Mouse (Mus musculus) hindbrain, embryonic 14.5 days (tissue): ENCODE measurements around the gene Rhbdl2. TPM values are rescaled to one million over a fixed set of nuclear protein-coding genes. Genes with fewer than 3 reads are reported as not detected.

Experiments used
- ATAC-seq: fragments of 200-750 bp; cut with Nextera tagmentation; 2 replicates; pipeline ENCODE4 v1.8.0; 2017; ENCODE audit warnings: moderate number of reproducible peaks, mild to moderate bottlenecking, moderate TSS enrichment, moderate library complexity; ENCODE audit not compliant: low FRiP score
- DNase-seq: peaks from one replicate; pipeline ENCODE4 v3.0.0-alpha.2; 2015; ENCODE audit warnings: low spot score
- H3K27ac ChIP-seq: fragments of 300-500 bp; sonication (generic); 2 replicates; pipeline ENCODE4 v1.5.1; 2014; ENCODE audit warnings: mild to moderate bottlenecking, moderate library complexity
- H3K27me3 ChIP-seq: fragments of 300-500 bp; sonication (generic); 2 replicates; pipeline ENCODE4 v1.6.1; 2014; ENCODE audit warnings: mild to moderate bottlenecking, low read length, mixed read lengths; ENCODE audit not compliant: control insufficient read depth, insufficient read depth
- H3K36me3 ChIP-seq: fragments of 300-500 bp; sonication (generic); replicated peaks from 2 replicates; pipeline ENCODE4 v1.6.1; 2014; ENCODE audit not compliant: control insufficient read depth, insufficient read depth
- H3K4me1 ChIP-seq: fragments of 300-500 bp; sonication (generic); replicated peaks from 2 replicates; pipeline ENCODE4 v1.6.1; 2014; ENCODE audit warnings: antibody characterized with exemption, low read length, mixed read lengths; ENCODE audit not compliant: control insufficient read depth, insufficient read depth
- H3K4me2 ChIP-seq: fragments of 300-500 bp; sonication (generic); replicated peaks from 2 replicates; pipeline ENCODE4 v1.6.1; 2014; ENCODE audit warnings: mild to moderate bottlenecking, moderate library complexity
- H3K4me3 ChIP-seq: fragments of 300-500 bp; sonication (generic); replicated peaks from 2 replicates; pipeline ENCODE4 v1.5.1; 2014; ENCODE audit warnings: mild to moderate bottlenecking, low read length
- H3K9ac ChIP-seq: fragments of 300-500 bp; sonication (generic); 2 replicates; pipeline ENCODE4 v1.6.1; 2014
- H3K9me3 ChIP-seq: fragments of 300-500 bp; sonication (generic); 2 replicates; pipeline ENCODE4 v1.6.1; 2016; ENCODE audit warnings: low read length; ENCODE audit not compliant: control insufficient read depth
- WGBS: fragments of 180-500 bp; shearing (Covaris S2); extraction: QIAGEN DNeasy Blood & Tissue Kit; methylation state at CpG from one replicate; pipeline ENCODE4 v1.1.7; 2014; 5-methylcytosine and 5-hydroxymethylcytosine counted together
- polyA plus RNA-seq: library from polyadenylated mRNA; unstranded; fragments of >200 nt; fragmentation: Nextera tagmentation; extraction: Ambion mirVana; gene quantifications from 2 replicates; pipeline ENCODE4 v1.2.1, GENCODE M21; 2014

The Rhbdl2 gene
- polyA plus RNA-seq, result 0.90 and 1.2 TPM in 2 replicates

GRCm38 (mm10) chr4:123787191-123787985 lies at the start of gene Rhbdl2:
Gene Rhbdl2 (plus strand): TSS chr4:123787874.
- Histone ChIP-seq H3K9me3 (no peaks in the 10 kb centered on the region), H3K36me3 (no peaks in the 10 kb centered on the region), H3K27ac (no peak within 1 kb of the TSS), H3K4me2 (0 out of 2 replicates have a peak within 1 kb of the TSS, but pooled peaks have one; percentile 21), H3K9ac (no peak within 1 kb of the TSS), H3K27me3 (no peaks in the 10 kb centered on the region), H3K4me3 (no peak within 1 kb of the TSS), H3K4me1 (no peaks in the 10 kb centered on the region)
- DNase-seq (peak; percentile 52), ATAC-seq (peak; percentile 83; the same call in 1 of the 2 replicates)
- WGBS, result 41% methylated on average over 12 of the region's 12 CpGs

DNA sequence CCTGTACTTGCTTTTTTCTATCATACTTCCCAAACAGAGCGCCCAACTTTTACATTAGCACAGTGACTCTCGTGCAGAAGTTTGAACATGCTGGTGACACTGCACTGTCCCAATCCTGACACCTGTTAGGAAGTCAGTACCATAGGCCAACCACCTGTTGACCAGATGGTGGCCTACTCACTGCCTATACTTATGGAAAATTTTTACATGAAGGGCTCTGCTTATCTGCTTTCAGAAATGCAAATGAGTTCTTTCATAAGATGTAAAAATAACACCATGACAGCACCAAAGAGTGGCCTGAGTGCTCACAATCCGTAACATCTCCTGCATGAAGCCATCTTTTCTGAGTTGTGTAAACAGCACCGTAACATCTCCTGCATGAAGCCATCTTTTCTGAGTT lies 49.0 kb upstream of the Rhbdl2 start:
- DNase-seq (no peak), ATAC-seq (no peak)
- Histone ChIP-seq H3K4me3 (no peak overlapping the region), H3K9me3 (no peaks in the 10 kb centered on the region), H3K9ac (no peak overlapping the region), H3K36me3 (peaks cover 83% of the 10 kb centered on the region), H3K4me2 (no peak overlapping the region), H3K4me1 (no peaks in the 10 kb centered on the region), H3K27ac (no peak overlapping the region), H3K27me3 (no peaks in the 10 kb centered on the region)
- WGBS, result 97% methylated on average over 4 of the region's 4 CpGs

GRCm38 (mm10) chr4:123742891-123743290 lies 44.8 kb upstream of the Rhbdl2 start:
- no peak overlapping the region for H3K9ac ChIP-seq
- DNase-seq (no peak), ATAC-seq (no peak)
- H3K27me3 ChIP-seq, result no peaks in the 10 kb centered on the region
- H3K36me3 ChIP-seq, result peaks cover 52% of the 10 kb centered on the region
- no peak overlapping the region for H3K4me3 ChIP-seq
- H3K9me3 ChIP-seq, result no peaks in the 10 kb centered on the region
- peaks cover 11% of the 10 kb centered on the region; the same call in 1 of the 2 replicates for H3K4me1 ChIP-seq
- no peak overlapping the region for H3K27ac ChIP-seq
- H3K4me2 ChIP-seq, result no peak overlapping the region
- WGBS, result 97% methylated on average over 1 of the region's 1 CpGs

DNA sequence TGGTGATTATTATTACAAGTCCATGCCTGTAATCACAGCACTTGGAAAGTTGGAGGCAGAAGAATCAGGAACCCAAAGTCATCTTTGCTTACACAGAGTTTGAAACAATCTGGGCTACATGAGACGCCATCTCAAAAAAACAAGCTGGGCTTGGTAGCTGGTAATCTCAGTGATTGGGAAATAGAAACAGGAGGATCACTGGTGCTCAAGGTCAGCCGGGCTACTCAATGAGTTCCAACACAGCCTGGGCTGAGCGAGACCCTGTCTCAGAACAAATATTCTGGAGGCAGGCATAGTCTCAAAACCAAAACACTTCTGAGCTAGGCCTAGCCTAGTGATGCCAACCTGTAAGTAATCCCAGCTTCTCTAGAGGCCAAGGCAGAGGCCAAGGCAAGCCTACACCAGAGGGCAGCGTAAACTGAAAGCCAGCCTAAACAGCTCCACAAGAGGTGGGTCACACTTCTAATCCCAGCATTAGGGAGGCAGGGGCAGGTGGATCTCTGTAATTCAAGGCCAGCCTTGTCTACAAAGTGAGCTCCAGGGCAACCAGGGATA lies 42.4 kb upstream of the Rhbdl2 start:
- DNase-seq, result no peak
- 96% methylated on average over 4 of the region's 4 CpGs for WGBS

DNA sequence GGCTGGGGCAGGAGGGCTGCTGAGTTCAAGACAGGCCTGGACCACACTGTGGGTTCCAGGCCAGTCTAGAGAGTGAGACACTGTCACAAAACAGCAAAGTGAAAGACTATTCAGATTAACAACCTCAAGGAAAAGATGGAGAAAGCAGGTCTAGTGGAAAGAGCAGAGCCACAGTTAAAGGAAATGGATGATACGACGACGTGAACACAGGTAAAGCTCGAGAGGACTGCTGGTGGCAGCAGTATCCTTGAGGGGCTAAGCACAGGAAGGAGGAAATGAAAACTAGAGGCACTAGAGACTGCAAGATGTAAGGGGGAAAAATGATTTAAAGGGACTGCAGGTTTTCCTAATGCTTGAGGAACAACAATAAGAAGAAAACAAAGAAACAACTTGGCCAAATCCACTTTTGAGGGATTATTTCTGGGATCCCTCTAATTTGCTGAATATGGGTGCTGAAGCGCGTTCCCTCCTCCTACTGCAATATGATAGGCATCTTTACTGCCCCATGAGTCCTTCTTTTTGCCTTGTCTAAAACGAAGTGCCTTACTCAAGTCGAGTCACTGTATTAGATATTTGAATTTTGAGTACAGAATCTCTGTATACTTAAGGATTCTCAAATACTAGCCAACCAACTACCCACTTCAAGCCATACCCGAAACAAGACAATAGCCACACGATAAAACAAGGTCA lies 38.8 kb upstream of the Rhbdl2 start:
- peak overlapping the region; percentile 89 for H3K9ac ChIP-seq
- no peak for DNase-seq

More for the DNA sequence above, 42.4 kb upstream of the Rhbdl2 start:
- no peak overlapping the region for H3K4me2 ChIP-seq
- peaks cover 20% of the 10 kb centered on the region for H3K4me1 ChIP-seq
- H3K4me3 ChIP-seq, result no peak overlapping the region
- ATAC-seq, result no peak
- peaks cover 28% of the 10 kb centered on the region for H3K36me3 ChIP-seq
- no peak overlapping the region for H3K27ac ChIP-seq
- H3K27me3 ChIP-seq, result no peaks in the 10 kb centered on the region
- H3K9ac ChIP-seq, result no peak overlapping the region
- H3K9me3 ChIP-seq, result no peaks in the 10 kb centered on the region

GRCm38 (mm10) chr4:123749484-123750130 lies 38.1 kb upstream of the Rhbdl2 start:
- Histone ChIP-seq H3K9ac (peak overlapping the region; percentile 89), H3K27ac (peak overlapping the region; percentile 93), H3K4me3 (peak overlapping the region; percentile 89), H3K9me3 (no peaks in the 10 kb centered on the region), H3K36me3 (no peaks in the 10 kb centered on the region; the same call in 1 of the 2 replicates), H3K4me1 (peaks cover 24% of the 10 kb centered on the region), H3K4me2 (peak overlapping the region; percentile 67), H3K27me3 (no peaks in the 10 kb centered on the region)
- ATAC-seq, result peak; percentile 27
- peak; percentile 50 for DNase-seq
- WGBS, result under 1% methylated on average over 51 of the region's 55 CpGs

More for the DNA sequence above, 38.8 kb upstream of the Rhbdl2 start:
- H3K4me1 ChIP-seq, result peaks cover 24% of the 10 kb centered on the region
- no peaks in the 10 kb centered on the region for H3K9me3 ChIP-seq
- peak overlapping the region; percentile 89 for H3K4me3 ChIP-seq
- no peaks in the 10 kb centered on the region for H3K27me3 ChIP-seq
- 15% methylated on average over 10 of the region's 10 CpGs for WGBS
- ATAC-seq, result no peak
- peak overlapping the region; percentile 93 for H3K27ac ChIP-seq
- H3K36me3 ChIP-seq, result no peaks in the 10 kb centered on the region; the same call in 1 of the 2 replicates
- peak overlapping the region; percentile 67 for H3K4me2 ChIP-seq

DNA sequence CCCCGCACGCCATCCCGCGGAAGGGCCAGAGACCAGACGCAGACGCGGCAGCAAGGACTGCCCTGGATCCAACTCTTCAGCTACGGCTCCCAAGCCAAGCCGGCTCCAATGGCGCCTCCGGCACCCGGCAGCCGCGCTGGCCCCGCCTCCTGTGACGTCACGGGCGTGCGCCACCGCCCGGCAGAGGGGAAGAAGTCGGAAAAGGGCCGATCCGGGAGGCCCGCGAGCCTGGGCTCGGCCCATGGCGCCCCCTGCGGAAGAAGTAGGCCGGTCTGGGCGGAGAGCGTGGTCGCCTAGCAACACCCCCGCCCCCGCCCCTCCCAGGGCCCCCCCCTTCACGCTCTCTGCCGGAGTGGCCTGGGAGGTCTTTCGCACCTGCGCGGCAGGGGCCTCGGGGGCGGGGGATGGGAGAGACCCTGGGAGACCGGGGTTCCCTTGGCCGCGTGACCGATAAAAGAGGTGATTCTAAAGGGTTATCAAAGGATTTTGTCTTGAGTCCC lies 37.5 kb upstream of the Rhbdl2 start, which contains the start of gene Akirin1:
Akirin1 (minus strand) TSS at position 194 of the 500 bp plus-strand sequence.
- WGBS, result under 1% methylated on average over 37 of the region's 46 CpGs
- peaks cover 24% of the 10 kb centered on the region for H3K4me1 ChIP-seq
- H3K27me3 ChIP-seq, result no peaks in the 10 kb centered on the region
- peak within 1 kb of the TSS; percentile 89 for H3K4me3 ChIP-seq
- peak within 1 kb of the TSS; percentile 93 for H3K27ac ChIP-seq
- H3K4me2 ChIP-seq, result peak within 1 kb of the TSS; percentile 67
- no peaks in the 10 kb centered on the region for H3K9me3 ChIP-seq
- ATAC-seq (peak; percentile 98), DNase-seq (peak; percentile 99)
- peak within 1 kb of the TSS; percentile 89 for H3K9ac ChIP-seq
- H3K36me3 ChIP-seq, result no peaks in the 10 kb centered on the region; the same call in 1 of the 2 replicates

DNA sequence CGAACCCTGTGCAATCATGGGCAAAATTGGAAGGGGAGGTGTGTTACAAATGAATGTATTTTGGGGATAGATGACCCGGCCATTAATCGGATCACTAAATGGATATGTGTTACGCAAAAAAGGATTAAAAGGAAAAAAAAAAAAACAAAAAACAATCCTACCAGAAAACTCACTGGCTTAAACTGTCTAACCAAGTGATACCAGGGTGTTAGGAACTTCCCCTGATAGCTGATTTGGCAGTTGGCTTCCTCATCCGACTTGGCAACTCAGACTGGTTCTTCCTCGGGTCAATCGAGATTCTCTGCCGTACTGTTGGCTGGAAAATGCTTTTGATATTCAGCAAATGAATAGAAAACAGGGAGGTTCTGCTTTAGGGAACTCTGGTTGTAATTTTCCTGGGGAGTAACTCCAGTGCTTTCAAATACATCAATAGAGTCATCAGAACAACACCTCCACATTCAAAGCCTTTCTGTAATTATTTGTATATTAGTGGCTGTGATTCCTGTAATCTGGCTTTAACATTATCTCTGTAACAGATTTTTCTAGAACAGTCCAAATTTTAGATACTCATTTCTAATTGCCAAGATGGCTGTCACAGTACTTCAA lies 36.9 kb upstream of the Rhbdl2 start:
- WGBS, result under 1% methylated on average over 8 of the region's 8 CpGs
- Histone ChIP-seq H3K4me1 (peaks cover 23% of the 10 kb centered on the region), H3K9ac (peak overlapping the region; percentile 89), H3K36me3 (no peaks in the 10 kb centered on the region; the same call in 1 of the 2 replicates), H3K9me3 (no peaks in the 10 kb centered on the region), H3K27me3 (no peaks in the 10 kb centered on the region), H3K4me3 (peak overlapping the region; percentile 89), H3K4me2 (peak overlapping the region; percentile 67), H3K27ac (peak overlapping the region; percentile 63; the same call in 1 of the 2 replicates)
- peak; percentile 43 for DNase-seq
- no peak for ATAC-seq
